Mouse (Mus musculus): ENCODE results near the gene Sema4b. TPM values are rescaled to one million over a fixed set of nuclear protein-coding genes. Genes with fewer than 3 reads are reported as not detected.

Sema4b gene
- total and polyA plus RNA-seq, 3 experiments: 1.5 to 9.4 (median 6.7) TPM

GRCm38 (mm10) chr7:80143331-80144273, 43.0 kb upstream of the Sema4b start (continued):
- TF ChIP-seq USF1 (IDR thresholded peaks at IDR 0.05; ENCODE audit: low read depth, low read length): no peak

DNA sequence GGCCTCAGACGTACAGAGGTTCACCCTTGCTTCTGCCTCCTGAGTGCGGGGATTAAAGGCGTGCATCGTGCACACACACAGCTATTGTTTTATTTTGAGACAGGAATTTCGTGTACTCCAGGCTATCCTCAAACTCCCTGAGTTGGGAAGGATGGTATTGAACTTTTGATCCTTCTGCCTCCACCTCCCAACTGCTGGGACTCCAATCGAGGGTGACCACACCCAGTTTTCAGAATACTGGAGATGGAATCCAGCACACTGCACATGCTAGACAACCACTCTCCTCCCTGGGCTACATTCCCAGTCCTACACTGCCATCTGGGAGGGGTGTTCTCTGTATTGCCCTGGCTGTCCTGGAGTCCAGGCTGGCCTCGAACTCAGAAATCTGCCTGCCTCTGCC, 41.9 kb upstream of the Sema4b start:
- H3K4me3 ChIP-seq (replicated peaks in 1 of 3; ENCODE audit: low read depth in 2 of 3, low read length in 2 of 3, poor library complexity in 1 of 3): no peak overlapping the region
- H3K36me3 ChIP-seq (replicated peaks in 1 of 2; ENCODE audit: control insufficient read depth in 1 of 2, insufficient read depth in 1 of 2, low read length in 1 of 2): no peaks in the 10 kb centered on the region
- no peaks in the 10 kb centered on the region for H3K79me2 ChIP-seq (replicated peaks; ENCODE audit: control insufficient read depth, extremely low read depth, insufficient read depth, poor library complexity, severe bottlenecking)
- TF ChIP-seq GABPA (IDR thresholded peaks at IDR 0.05; ENCODE audit: insufficient replicate concordance, low read depth, low read length): no peak
- no peak for TF ChIP-seq CHD2 (IDR thresholded peaks at IDR 0.05; ENCODE audit: low read length)
- TF ChIP-seq CTCF (conservative IDR thresholded peaks at IDR 0.05 in 1 of 2, IDR thresholded peaks at IDR 0.05 in 1 of 2; ENCODE audit: low read depth in 2 of 2, low read length in 2 of 2): no peak
- no peak for TF ChIP-seq ZNF384 (IDR thresholded peaks at IDR 0.05; ENCODE audit: low read depth, low read length)
- TF ChIP-seq CHD1 (IDR thresholded peaks at IDR 0.05; ENCODE audit: low read depth, low read length): no peak
- no peak for TF ChIP-seq POLR2AphosphoS2 (IDR thresholded peaks at IDR 0.05; ENCODE audit: low read depth, low read length)
- TF ChIP-seq MXI1 (IDR thresholded peaks at IDR 0.05; ENCODE audit: low read depth, low read length): no peak
- H3K9me3 ChIP-seq (replicated peaks; ENCODE audit: low read length): no peaks in the 10 kb centered on the region
- no peak overlapping the region for H3K9ac ChIP-seq (ENCODE audit: insufficient read depth, low read depth)
- peaks cover 19 to 46% of the 10 kb centered on the region in 2 experiments for H3K4me1 ChIP-seq (ENCODE audit: control insufficient read depth in 1 of 2, insufficient read depth in 2 of 2)
- H3K27ac ChIP-seq (ENCODE audit: insufficient read depth, low read depth): peak overlapping the region; percentile 40; the same call in 1 of the 2 replicates
- H3K27me3 ChIP-seq (replicated peaks): no peaks in the 10 kb centered on the region
- in situ Hi-C loops (cut with MboI; ENCODE audit: low pct_ligation_motif_present, low pct_unique_long_range_greater_than_20kb, low sequenced_read_pairs) (loop anchor here (5.0 to 25.0 kb wide), 3 partner anchors 68 to 443 kb away; partner anchors contain the start of gene Man2a2), dilution Hi-C loops (cut with MboI; ENCODE audit: extremely low pct_ligation_motif_present, extremely low pct_unique_long_range_greater_than_20kb, low sequenced_read_pairs) (no loop called here)
- no peak overlapping the region for H3K4me2 ChIP-seq (ENCODE audit: insufficient read depth, low read depth, poor library complexity, severe bottlenecking)
- DNase-seq (ENCODE audit: extremely low read depth): no peak

DNA sequence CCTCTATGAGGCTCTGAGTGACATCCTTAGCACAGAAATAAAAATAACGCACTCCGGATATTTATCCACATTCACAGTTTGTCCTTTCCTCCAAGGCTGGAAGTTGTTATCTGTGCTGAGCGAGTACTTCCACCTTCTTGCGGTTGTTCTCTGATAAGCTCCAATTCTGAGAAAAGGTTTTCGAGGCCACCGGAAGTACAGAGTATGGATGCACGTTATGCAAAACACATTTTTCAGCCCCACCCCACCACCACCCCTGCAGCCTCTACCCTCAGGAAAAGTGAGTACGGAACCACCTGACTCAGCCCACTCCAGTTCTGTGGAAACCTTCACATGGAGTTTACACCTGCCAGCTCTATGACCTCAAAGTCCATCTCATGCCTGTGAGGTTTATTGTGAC, 40.6 kb upstream of the Sema4b start:
- H3K4me1 ChIP-seq (ENCODE audit: control insufficient read depth in 1 of 2, insufficient read depth in 2 of 2): peaks cover 11 to 34% of the 10 kb centered on the region in 2 experiments
- H3K4me2 ChIP-seq (ENCODE audit: insufficient read depth, low read depth, poor library complexity, severe bottlenecking): no peak overlapping the region
- in situ Hi-C loops (cut with MboI; ENCODE audit: low pct_ligation_motif_present, low pct_unique_long_range_greater_than_20kb, low sequenced_read_pairs) (loop anchor here (10.0 to 25.0 kb wide), 2 partner anchors 229 to 441 kb away; partner anchors contain the start of gene Man2a2), dilution Hi-C loops (cut with MboI; ENCODE audit: extremely low pct_ligation_motif_present, extremely low pct_unique_long_range_greater_than_20kb, low sequenced_read_pairs) (no loop called here)
- no peak for DNase-seq (ENCODE audit: extremely low read depth)
- no peaks in the 10 kb centered on the region for H3K9me3 ChIP-seq (replicated peaks; ENCODE audit: low read length)
- no peak overlapping the region for H3K27ac ChIP-seq (ENCODE audit: insufficient read depth, low read depth)
- H3K4me3 ChIP-seq (replicated peaks in 1 of 3; ENCODE audit: low read depth in 2 of 3, low read length in 2 of 3, poor library complexity in 1 of 3): no peak overlapping the region
- H3K79me2 ChIP-seq (replicated peaks; ENCODE audit: control insufficient read depth, extremely low read depth, insufficient read depth, poor library complexity, severe bottlenecking): no peaks in the 10 kb centered on the region
- TF ChIP-seq EP300 (IDR thresholded peaks at IDR 0.05; ENCODE audit: low read length) (no peak), CHD2 (IDR thresholded peaks at IDR 0.05; ENCODE audit: low read length) (no peak), POLR2AphosphoS2 (IDR thresholded peaks at IDR 0.05; ENCODE audit: low read depth, low read length) (no peak), GABPA (IDR thresholded peaks at IDR 0.05; ENCODE audit: insufficient replicate concordance, low read depth, low read length) (no peak), HCFC1 (IDR thresholded peaks at IDR 0.05; ENCODE audit: low read depth, low read length) (no peak), UBTF (IDR thresholded peaks at IDR 0.05; ENCODE audit: low read depth, low read length) (no peak)
- H3K9ac ChIP-seq (ENCODE audit: insufficient read depth, low read depth): no peak overlapping the region
- no peaks in the 10 kb centered on the region for H3K36me3 ChIP-seq (replicated peaks in 1 of 2; ENCODE audit: control insufficient read depth in 1 of 2, insufficient read depth in 1 of 2, low read length in 1 of 2)
- H3K27me3 ChIP-seq (replicated peaks): no peaks in the 10 kb centered on the region
